Mouse (Mus musculus): ENCODE measurements at regions not wholly inside any gene's neighbourhood (a gene's known extent, or its start where the extent isn't known, plus 50 kb on each side); places are given as distances from the start of the nearest gene placed in this dataset.

- TF ChIP-seq CTCF (conservative IDR thresholded peaks at IDR 0.05 in 1 of 2, IDR thresholded peaks at IDR 0.05 in 1 of 2; ENCODE audit: low read depth in 2 of 2, low read length in 2 of 2), result peak in 1 of 2 experiments; percentile 68; a peak in 2 of 4 replicates
- no peak for TF ChIP-seq POLR2AphosphoS2 (IDR thresholded peaks at IDR 0.05; ENCODE audit: low read depth, low read length)
- no peak for TF ChIP-seq NELFE (IDR thresholded peaks at IDR 0.05; ENCODE audit: low read depth, low read length)
- TF ChIP-seq MYC (IDR thresholded peaks at IDR 0.05; ENCODE audit: low read depth, low read length), result peak; percentile 79; the same call in 1 of the 2 replicates
- no peak for TF ChIP-seq MAFK (IDR thresholded peaks at IDR 0.05; ENCODE audit: insufficient replicate concordance, low read length)
- TF ChIP-seq HCFC1 (IDR thresholded peaks at IDR 0.05; ENCODE audit: low read depth, low read length), result no peak; the same call in 1 of the 2 replicates
- no peak for TF ChIP-seq POLR2A (IDR thresholded peaks at IDR 0.05; ENCODE audit: low read depth, low read length)
Observed at GRCm38 (mm10) chr2:170218230-170219044, 70.5 kb upstream of the Zfp217 start.
